Mouse (Mus musculus): ENCODE measurements around the gene Nol12. TPM values are rescaled to one million over a fixed set of nuclear protein-coding genes. Genes with fewer than 3 reads are reported as not detected.

The Nol12 gene
- polyA plus RNA-seq, 1 experiment from 2014 or later = 63.2 TPM

- no peak overlapping the region for H3K27ac ChIP-seq (replicated peaks)
- H3K4me1 ChIP-seq = peaks cover 52% of the 10 kb centered on the region
- peak overlapping the region; percentile 82 for H3K4me2 ChIP-seq
- peaks cover 1% of the 10 kb centered on the region for H3K36me3 ChIP-seq
- no peak for ATAC-seq (ENCODE audit: low FRiP score)
- H3K4me3 ChIP-seq (replicated peaks) = no peak overlapping the region
- 38% methylated on average over 5 of the region's 5 CpGs for WGBS
- no peak overlapping the region for H3K9ac ChIP-seq (replicated peaks)
- H3K9me3 ChIP-seq (replicated peaks) = no peaks in the 10 kb centered on the region
- no peaks in the 10 kb centered on the region for H3K27me3 ChIP-seq (replicated peaks)
These were observed 49.6 kb downstream of the Nol12 start for GRCm38 (mm10) chr15:78984286-78984778.

GRCm38 (mm10) chr15:78986536-78987220, 51.9 kb downstream of the Nol12 start:
- no peaks in the 10 kb centered on the region for H3K9me3 ChIP-seq (replicated peaks)
- H3K4me3 ChIP-seq (replicated peaks) = no peak overlapping the region
- H3K27ac ChIP-seq (replicated peaks) = no peak overlapping the region
- no peak overlapping the region for H3K4me2 ChIP-seq
- no peaks in the 10 kb centered on the region for H3K27me3 ChIP-seq (replicated peaks)
- peaks cover 51% of the 10 kb centered on the region for H3K4me1 ChIP-seq
- ATAC-seq (ENCODE audit: low FRiP score) = no peak
- 80% methylated on average over 11 of the region's 11 CpGs for WGBS
- H3K9ac ChIP-seq (replicated peaks) = no peak overlapping the region
- peaks cover 24% of the 10 kb centered on the region for H3K36me3 ChIP-seq

- no peaks in the 10 kb centered on the region for H3K9me3 ChIP-seq (replicated peaks)
- WGBS = 42% methylated on average over 14 of the region's 14 CpGs
- ATAC-seq (ENCODE audit: low FRiP score) = peak; percentile 67
- H3K4me2 ChIP-seq = no peak overlapping the region
- 0 out of 2 replicates have a peak overlapping the region, but pooled peaks have one; percentile 1 for H3K27ac ChIP-seq (replicated peaks)
- no peak overlapping the region for H3K4me3 ChIP-seq (replicated peaks)
- H3K9ac ChIP-seq (replicated peaks) = no peak overlapping the region
- H3K27me3 ChIP-seq (replicated peaks) = no peaks in the 10 kb centered on the region
- H3K36me3 ChIP-seq = peaks cover 42% of the 10 kb centered on the region
- peaks cover 36% of the 10 kb centered on the region for H3K4me1 ChIP-seq
These were observed 53.8 kb downstream of the Nol12 start for GRCm38 (mm10) chr15:78988499-78988971.

- peaks cover 51% of the 10 kb centered on the region for H3K36me3 ChIP-seq
- no peaks in the 10 kb centered on the region for H3K9me3 ChIP-seq (replicated peaks)
- H3K27me3 ChIP-seq (replicated peaks) = no peaks in the 10 kb centered on the region
- H3K27ac ChIP-seq (replicated peaks) = 0 out of 2 replicates have a peak overlapping the region, but pooled peaks have one; percentile 1
- H3K4me1 ChIP-seq = peaks cover 27% of the 10 kb centered on the region
- no peak overlapping the region for H3K9ac ChIP-seq (replicated peaks)
- no peak for ATAC-seq (ENCODE audit: low FRiP score)
- no peak overlapping the region for H3K4me3 ChIP-seq (replicated peaks)
- no peak overlapping the region for H3K4me2 ChIP-seq
- WGBS = 89% methylated on average over 14 of the region's 14 CpGs
These were observed 54.7 kb downstream of the Nol12 start for GRCm38 (mm10) chr15:78989152-78990092.

- H3K4me2 ChIP-seq = no peak overlapping the region
- no peak for ATAC-seq (ENCODE audit: low FRiP score)
- H3K36me3 ChIP-seq = peaks cover 56% of the 10 kb centered on the region
- H3K9ac ChIP-seq (replicated peaks) = no peak overlapping the region
- 95% methylated on average over 9 of the region's 9 CpGs for WGBS
- H3K4me3 ChIP-seq (replicated peaks) = no peak overlapping the region
- H3K4me1 ChIP-seq = peaks cover 27% of the 10 kb centered on the region
- no peaks in the 10 kb centered on the region for H3K27me3 ChIP-seq (replicated peaks)
- no peaks in the 10 kb centered on the region for H3K9me3 ChIP-seq (replicated peaks)
- H3K27ac ChIP-seq (replicated peaks) = no peak overlapping the region
These were observed 55.3 kb downstream of the Nol12 start for GRCm38 (mm10) chr15:78990093-78990463.

- Histone ChIP-seq H3K27me3 (replicated peaks) (no peaks in the 10 kb centered on the region), H3K27ac (replicated peaks) (no peak overlapping the region), H3K9me3 (replicated peaks) (no peaks in the 10 kb centered on the region), H3K9ac (replicated peaks) (no peak overlapping the region), H3K4me1 (peaks cover 27% of the 10 kb centered on the region), H3K4me3 (replicated peaks) (no peak overlapping the region), H3K36me3 (peaks cover 65% of the 10 kb centered on the region), H3K4me2 (no peak overlapping the region)
- no peak for ATAC-seq (ENCODE audit: low FRiP score)
- WGBS = 97% methylated on average over 25 of the region's 25 CpGs
These were observed 56.3 kb downstream of the Nol12 start for GRCm38 (mm10) chr15:78990970-78991525.

- Histone ChIP-seq H3K4me1 (peaks cover 17% of the 10 kb centered on the region), H3K4me2 (no peak overlapping the region)
- WGBS = 89% methylated on average over 7 of the region's 7 CpGs
These were observed 57.5 kb downstream of the Nol12 start for GRCm38 (mm10) chr15:78992235-78992634.

GRCm38 (mm10) chr15:78992925-78993324, 58.2 kb downstream of the Nol12 start:
- no peaks in the 10 kb centered on the region for H3K9me3 ChIP-seq (replicated peaks)
- 97% methylated on average over 24 of the region's 24 CpGs for WGBS
- no peak for ATAC-seq (ENCODE audit: low FRiP score)
- no peak overlapping the region for H3K4me3 ChIP-seq (replicated peaks)
- H3K4me2 ChIP-seq = no peak overlapping the region
- H3K36me3 ChIP-seq = peaks cover 66% of the 10 kb centered on the region
- no peaks in the 10 kb centered on the region for H3K27me3 ChIP-seq (replicated peaks)
- no peak overlapping the region for H3K9ac ChIP-seq (replicated peaks)
- peaks cover 10% of the 10 kb centered on the region for H3K4me1 ChIP-seq
- no peak overlapping the region for H3K27ac ChIP-seq (replicated peaks)

More at GRCm38 (mm10) chr15:78992235-78992634, 57.5 kb downstream of the Nol12 start:
- peaks cover 66% of the 10 kb centered on the region for H3K36me3 ChIP-seq
- no peak overlapping the region for H3K27ac ChIP-seq (replicated peaks)
- no peaks in the 10 kb centered on the region for H3K9me3 ChIP-seq (replicated peaks)
- no peak overlapping the region for H3K4me3 ChIP-seq (replicated peaks)
- H3K27me3 ChIP-seq (replicated peaks) = no peaks in the 10 kb centered on the region
- no peak for ATAC-seq (ENCODE audit: low FRiP score)
- no peak overlapping the region for H3K9ac ChIP-seq (replicated peaks)

Small RNAs within 50 kb of the gene (microRNA-seq; reads per million reads assigned to microRNA genes)
- not detected for gene Mir6955

Other genes starting within 250 kb of the Nol12 start
- gene Elfn2, start 216.2 kb upstream of the Nol12 start, polyA plus RNA-seq (2015; fragmentation: Nextera tagmentation; extraction: Ambion mirVana) = 9.8 and 10.6 TPM in 2 replicates
- gene Mfng, start 161.5 kb upstream of the Nol12 start, polyA plus RNA-seq (2015; fragmentation: Nextera tagmentation; extraction: Ambion mirVana) = 14.5 and 22.6 TPM in 2 replicates
- gene Card10, start 131.9 kb upstream of the Nol12 start, polyA plus RNA-seq (2015; fragmentation: Nextera tagmentation; extraction: Ambion mirVana) = 1.9 and 3.7 TPM in 2 replicates
- gene Cdc42ep1, start 92.3 kb upstream of the Nol12 start, polyA plus RNA-seq (2015; fragmentation: Nextera tagmentation; extraction: Ambion mirVana) = 12.0 and 16.2 TPM in 2 replicates
- gene Lgals2, start 79.4 kb upstream of the Nol12 start, polyA plus RNA-seq (2015; fragmentation: Nextera tagmentation; extraction: Ambion mirVana) = 26.1 TPM in 1 of 2 replicates, not detected in the other
- gene Gga1, start 57.7 kb upstream of the Nol12 start, polyA plus RNA-seq (2015; fragmentation: Nextera tagmentation; extraction: Ambion mirVana) = 42.6 and 44.1 TPM in 2 replicates
- gene Gm49510, start 35.3 kb upstream of the Nol12 start, polyA plus RNA-seq (2015; fragmentation: Nextera tagmentation; extraction: Ambion mirVana) = not detected in 2 replicates
- gene Sh3bp1, start 35.2 kb upstream of the Nol12 start, polyA plus RNA-seq (2015; fragmentation: Nextera tagmentation; extraction: Ambion mirVana) = 3.7 and 16.9 TPM in 2 replicates
- gene Pdxp, start 21.0 kb upstream of the Nol12 start, polyA plus RNA-seq (2015; fragmentation: Nextera tagmentation; extraction: Ambion mirVana) = 64.2 and 76.9 TPM in 2 replicates
- gene Lgals1, start 8.2 kb upstream of the Nol12 start, polyA plus RNA-seq (2015; fragmentation: Nextera tagmentation; extraction: Ambion mirVana) = 218 and 380 TPM in 2 replicates
- gene Triobp, start 12.8 kb downstream of the Nol12 start, polyA plus RNA-seq (2015; fragmentation: Nextera tagmentation; extraction: Ambion mirVana) = 30.6 and 39.7 TPM in 2 replicates
- gene H1f0, start 93.5 kb downstream of the Nol12 start, polyA plus RNA-seq (2015; fragmentation: Nextera tagmentation; extraction: Ambion mirVana) = 169 and 222 TPM in 2 replicates
- 0.14 and 0.17 TPM in 2 replicates for gene Galr3, start 107.0 kb downstream of the Nol12 start, polyA plus RNA-seq (2015; fragmentation: Nextera tagmentation; extraction: Ambion mirVana)
- gene Ankrd54, start 128.0 kb downstream of the Nol12 start, polyA plus RNA-seq (2015; fragmentation: Nextera tagmentation; extraction: Ambion mirVana) = 52.4 and 52.8 TPM in 2 replicates
- 164 and 193 TPM in 2 replicates for gene Eif3l, start 140.2 kb downstream of the Nol12 start, polyA plus RNA-seq (2015; fragmentation: Nextera tagmentation; extraction: Ambion mirVana)
- gene Micall1, start 174.0 kb downstream of the Nol12 start, polyA plus RNA-seq (2015; fragmentation: Nextera tagmentation; extraction: Ambion mirVana) = 11.6 and 12.2 TPM in 2 replicates
- 248 and 249 TPM in 2 replicates for gene Polr2f, start 206.1 kb downstream of the Nol12 start, polyA plus RNA-seq (2015; fragmentation: Nextera tagmentation; extraction: Ambion mirVana)
- gene 1700088E04Rik, start 206.3 kb downstream of the Nol12 start, polyA plus RNA-seq (2015; fragmentation: Nextera tagmentation; extraction: Ambion mirVana) = 11.3 and 12.6 TPM in 2 replicates
- 11.6 and 13.4 TPM in 2 replicates for gene Sox10, start 230.3 kb downstream of the Nol12 start, polyA plus RNA-seq (2015; fragmentation: Nextera tagmentation; extraction: Ambion mirVana)

Measured in neural tube, embryonic 15.5 days (tissue).